14 mouse cellular contexts compared by ENCODE assay signal in the genomic region with DNA sequence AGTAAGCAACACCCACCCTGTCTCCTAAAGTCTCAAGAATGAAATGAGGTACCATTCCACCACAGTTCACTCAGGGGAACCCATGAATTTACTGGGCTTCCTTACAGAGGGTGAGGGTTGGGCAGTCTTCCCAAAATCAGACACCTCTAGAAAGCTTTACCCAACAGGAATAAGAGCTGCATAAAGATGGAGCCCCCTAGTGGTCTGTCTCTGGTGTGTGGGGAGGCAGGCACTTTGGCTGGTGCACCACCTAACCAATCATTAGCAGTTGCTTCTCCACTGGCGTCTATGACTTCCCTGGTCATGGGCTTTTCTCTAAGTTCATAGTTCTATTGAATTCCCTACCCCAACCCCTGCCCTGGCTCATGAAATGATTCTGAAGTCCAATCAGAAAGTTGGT.
DNase-seq lines count a peak whose midpoint lies in the region; ATAC-seq and TF ChIP-seq lines count a peak whose summit lies in the region.
"Had no signal": no experiment of that assay in that cellular context is flagged by ENCODE, and none has a peak within 500 bp of the region (broad histone marks: within the 10 kb centered on the region; RNA-seq: fewer than 3 reads in every experiment).

No protein-coding gene starts in this region.

- no peak for ATAC-seq in lung, embryonic 14.5 days (ENCODE audit: insufficient read depth)
- ATAC-seq: intestine, embryonic 16.5 days; midbrain, embryonic 13.5 days had no signal

- WGBS in kidney, adult 2 months: 83% methylated on average over 1 of the region's 1 CpGs
- WGBS in lung, embryonic 14.5 days: 86% methylated on average over 1 of the region's 1 CpGs

- no peak overlapping the region for H3K4me3 ChIP-seq in kidney, adult 2 months (ENCODE audit: insufficient read depth, low read depth, low read length)
- H3K4me3 ChIP-seq in lung, embryonic 14.5 days (ENCODE audit: low read depth, low read length): no peak overlapping the region
- H3K4me3 ChIP-seq: heart, embryonic 10.5 days; midbrain, embryonic 13.5 days had no signal

- H3K9me3 ChIP-seq in lung, embryonic 14.5 days (ENCODE audit: low read depth, low read length): no peaks in the 10 kb centered on the region
- H3K9me3 ChIP-seq: heart, embryonic 10.5 days; midbrain, embryonic 13.5 days had no signal

- H3K27ac ChIP-seq in kidney, adult 2 months (ENCODE audit: insufficient read depth, low read depth, low read length): no peak overlapping the region
- H3K27ac ChIP-seq in lung, embryonic 14.5 days (ENCODE audit: low read depth): no peak overlapping the region
- H3K27ac ChIP-seq: heart, embryonic 10.5 days; midbrain, embryonic 13.5 days had no signal

- TF ChIP-seq POLR2A in kidney, adult 2 months (IDR thresholded peaks at IDR 0.05; ENCODE audit: low read depth, low read length): no peak

- no peaks in the 10 kb centered on the region for H3K36me3 ChIP-seq in kidney, adult 2 months (ENCODE audit: control insufficient read depth, insufficient read depth, low read length)
- H3K36me3 ChIP-seq in lung, embryonic 14.5 days (ENCODE audit: insufficient read depth): no peaks in the 10 kb centered on the region
- H3K36me3 ChIP-seq: G1E; heart, embryonic 10.5 days; midbrain, embryonic 13.5 days had no signal

- 0 out of 2 replicates have a peak, but pooled peaks have one; percentile 24 for TF ChIP-seq CTCF in kidney, adult 2 months (conservative IDR thresholded peaks at IDR 0.05; ENCODE audit: insufficient read depth, insufficient read length, low read depth, low read length)
- TF ChIP-seq CTCF in lung, embryonic 14.5 days (IDR thresholded peaks at IDR 0.05; ENCODE audit: low read depth): peak; percentile 37

- H3K27me3 ChIP-seq in kidney, adult 2 months (replicated peaks; ENCODE audit: control insufficient read depth, insufficient read depth, low read length): no peaks in the 10 kb centered on the region
- H3K27me3 ChIP-seq in lung, embryonic 14.5 days (ENCODE audit: insufficient read depth, low read length): no peaks in the 10 kb centered on the region
- H3K27me3 ChIP-seq: midbrain, embryonic 13.5 days had no signal

- H3K4me1 ChIP-seq in kidney, adult 2 months (ENCODE audit: control insufficient read depth, insufficient read depth, low read length): no peaks in the 10 kb centered on the region
- no peaks in the 10 kb centered on the region for H3K4me1 ChIP-seq in lung, embryonic 14.5 days (ENCODE audit: insufficient read depth)
- H3K4me1 ChIP-seq: heart, embryonic 10.5 days had no signal

- H3K9ac ChIP-seq in lung, embryonic 14.5 days: no peak overlapping the region
- H3K9ac ChIP-seq: midbrain, embryonic 13.5 days had no signal

- peak; percentile 32 for DNase-seq in adrenal gland, postnatal 14 days
- DNase-seq in adrenal gland, adult 18-20 months (ENCODE audit: low spot score in 2 of 2): no peak
- DNase-seq in kidney, adult 2 months: peak; percentile 21
- DNase-seq in kidney, adult 9 months: no peak
- peak; percentile 29 for DNase-seq in lung, embryonic 14.5 days
- no peak for DNase-seq in lung, postnatal 36 days
- peak; percentile 62 for DNase-seq in ZHBTc4 (ENCODE audit: low read depth, low spot score)
- DNase-seq in c-Kit-positive CD71-positive TER-119-positive erythroid progenitor cells, embryonic 14.5 days (ENCODE audit: low spot score): no peak
- DNase-seq: cerebellum, adult 11 months; lung, postnatal 14 days had no signal

- H3K4me2 ChIP-seq in lung, embryonic 14.5 days: no peak overlapping the region
- H3K4me2 ChIP-seq: midbrain, embryonic 13.5 days had no signal

Comparison
In these comparisons a context has a peak if more than half of its experiments do, and no peak if none do; other contexts are left out.
1. DNase-seq: peak in adrenal gland, postnatal 14 days (single experiment), kidney, adult 2 months (single experiment), lung, embryonic 14.5 days (single experiment) and ZHBTc4 (single experiment); none in adrenal gland, adult 18-20 months (0 of 2), kidney, adult 9 months (single experiment), lung, postnatal 36 days (single experiment) and c-Kit-positive CD71-positive TER-119-positive erythroid progenitor cells, embryonic 14.5 days (single experiment).